Mouse (Mus musculus) kidney, embryonic 14.5 days (tissue): ENCODE data around the gene Cacna2d3. TPM values are rescaled to one million over a fixed set of nuclear protein-coding genes. Genes with fewer than 3 reads are reported as not detected.

Experiments
- ATAC-seq: fragments of 200-750 bp; cut with Nextera tagmentation; 2 replicates; pipeline ENCODE4 v1.8.0; 2017; ENCODE audit warnings: moderate number of reproducible peaks, mild to moderate bottlenecking, moderate TSS enrichment, moderate library complexity; ENCODE audit not compliant: low FRiP score, low TSS enrichment
- H3K27ac ChIP-seq: fragments of 300-500 bp; sonication (generic); 2 replicates; pipeline ENCODE4 v1.5.1; 2014; ENCODE audit warnings: low read depth, mild to moderate bottlenecking, low read length, moderate library complexity, mixed read lengths
- H3K27me3 ChIP-seq: fragments of 300-500 bp; sonication (generic); 2 replicates; pipeline ENCODE4 v1.6.1; 2014; ENCODE audit warnings: mild to moderate bottlenecking, low read length; ENCODE audit not compliant: control insufficient read depth, insufficient read depth
- H3K36me3 ChIP-seq: fragments of 300-500 bp; sonication (generic); 2 replicates; pipeline ENCODE4 v1.6.1; 2014; ENCODE audit warnings: low read length, mixed read lengths; ENCODE audit not compliant: control insufficient read depth, insufficient read depth
- H3K4me1 ChIP-seq: fragments of 300-500 bp; sonication (generic); 2 replicates; pipeline ENCODE4 v1.6.1; 2014; ENCODE audit warnings: low read length, mixed read lengths; ENCODE audit not compliant: control insufficient read depth, insufficient read depth
- H3K4me2 ChIP-seq: fragments of 300-500 bp; sonication (generic); replicated peaks from 2 replicates; pipeline ENCODE4 v1.6.1; 2014; ENCODE audit warnings: low read depth, mild to moderate bottlenecking, low read length
- H3K4me3 ChIP-seq: fragments of 300-500 bp; sonication (generic); 2 replicates; pipeline ENCODE4 v1.5.1; 2014; ENCODE audit warnings: mild to moderate bottlenecking, low read length
- H3K9ac ChIP-seq: fragments of 300-500 bp; sonication (generic); 2 replicates; pipeline ENCODE4 v1.6.1; 2014; ENCODE audit warnings: low read depth, mild to moderate bottlenecking, low read length, moderate library complexity
- H3K9me3 ChIP-seq: fragments of 300-500 bp; sonication (generic); 2 replicates; pipeline ENCODE4 v1.6.1; 2016; ENCODE audit warnings: low read length; ENCODE audit not compliant: control insufficient read depth
- WGBS: fragments of 180-500 bp; shearing (Covaris S2); extraction: QIAGEN DNeasy Blood & Tissue Kit; methylation state at CpG from one replicate; pipeline ENCODE4 v1.1.7; 2014; 5-methylcytosine and 5-hydroxymethylcytosine counted together
- polyA plus RNA-seq: library from polyadenylated mRNA; unstranded; fragments of >200 nt; fragmentation: Nextera tagmentation; extraction: Ambion mirVana; gene quantifications from 2 replicates; pipeline ENCODE4 v1.2.1, GENCODE M21; 2014

Gene Cacna2d3
- polyA plus RNA-seq, 1 experiment from 2014 or later: 3.9 TPM

GRCm38 (mm10) chr14:29030519-29030918 lies 691.1 kb downstream of the Cacna2d3 start:
- WGBS: 72% methylated on average over 9 of the region's 9 CpGs
- no peak overlapping the region for H3K27ac ChIP-seq

GRCm38 (mm10) chr14:29029896-29030420 lies 691.7 kb downstream of the Cacna2d3 start:
- Histone ChIP-seq H3K27ac (no peak overlapping the region), H3K36me3 (no peaks in the 10 kb centered on the region), H3K9me3 (no peaks in the 10 kb centered on the region), H3K27me3 (no peaks in the 10 kb centered on the region), H3K4me1 (no peaks in the 10 kb centered on the region), H3K4me2 (no peak overlapping the region), H3K4me3 (no peak overlapping the region), H3K9ac (no peak overlapping the region)
- ATAC-seq: no peak
- 78% methylated on average over 11 of the region's 11 CpGs for WGBS

More at GRCm38 (mm10) chr14:29030519-29030918, 691.1 kb downstream of the Cacna2d3 start:
- H3K9me3 ChIP-seq: no peaks in the 10 kb centered on the region
- H3K9ac ChIP-seq: no peak overlapping the region
- no peaks in the 10 kb centered on the region for H3K4me1 ChIP-seq
- no peak for ATAC-seq
- H3K27me3 ChIP-seq: no peaks in the 10 kb centered on the region
- no peaks in the 10 kb centered on the region for H3K36me3 ChIP-seq
- H3K4me2 ChIP-seq: no peak overlapping the region
- H3K4me3 ChIP-seq: no peak overlapping the region

GRCm38 (mm10) chr14:29029107-29029469 lies 692.6 kb downstream of the Cacna2d3 start:
- Histone ChIP-seq H3K9ac (no peak overlapping the region), H3K4me3 (no peak overlapping the region), H3K4me1 (no peaks in the 10 kb centered on the region), H3K9me3 (no peaks in the 10 kb centered on the region), H3K27ac (no peak overlapping the region), H3K27me3 (no peaks in the 10 kb centered on the region), H3K36me3 (no peaks in the 10 kb centered on the region), H3K4me2 (no peak overlapping the region)
- WGBS: 87% methylated on average over 2 of the region's 2 CpGs
- ATAC-seq: no peak

- no peak overlapping the region for H3K4me2 ChIP-seq
- no peak overlapping the region for H3K4me3 ChIP-seq
- H3K36me3 ChIP-seq: no peaks in the 10 kb centered on the region
- H3K27ac ChIP-seq: no peak overlapping the region
- no peaks in the 10 kb centered on the region for H3K9me3 ChIP-seq
- no peak overlapping the region for H3K9ac ChIP-seq
- H3K4me1 ChIP-seq: no peaks in the 10 kb centered on the region
- H3K27me3 ChIP-seq: no peaks in the 10 kb centered on the region
- ATAC-seq: no peak
- WGBS: 85% methylated on average over 6 of the region's 6 CpGs
Observed at GRCm38 (mm10) chr14:29028391-29029106, 693.1 kb downstream of the Cacna2d3 start.

- no peaks in the 10 kb centered on the region for H3K36me3 ChIP-seq
- WGBS: 86% methylated on average over 5 of the region's 5 CpGs
- no peak overlapping the region for H3K9ac ChIP-seq
- H3K4me2 ChIP-seq: no peak overlapping the region
- no peaks in the 10 kb centered on the region for H3K4me1 ChIP-seq
- H3K27me3 ChIP-seq: no peaks in the 10 kb centered on the region
- H3K4me3 ChIP-seq: no peak overlapping the region
- no peaks in the 10 kb centered on the region for H3K9me3 ChIP-seq
- no peak for ATAC-seq
- H3K27ac ChIP-seq: no peak overlapping the region
Observed at GRCm38 (mm10) chr14:29027276-29027675, 694.4 kb downstream of the Cacna2d3 start.

- no peak overlapping the region for H3K4me3 ChIP-seq
- H3K27me3 ChIP-seq: no peaks in the 10 kb centered on the region
- no peak overlapping the region for H3K27ac ChIP-seq
- WGBS: 92% methylated on average over 6 of the region's 6 CpGs
- H3K36me3 ChIP-seq: no peaks in the 10 kb centered on the region
- ATAC-seq: no peak
- H3K9me3 ChIP-seq: no peaks in the 10 kb centered on the region
- H3K4me2 ChIP-seq: no peak overlapping the region
- no peak overlapping the region for H3K9ac ChIP-seq
- H3K4me1 ChIP-seq: no peaks in the 10 kb centered on the region
Observed at GRCm38 (mm10) chr14:29025335-29025734, 696.3 kb downstream of the Cacna2d3 start.

- H3K27ac ChIP-seq: no peak overlapping the region
- H3K9me3 ChIP-seq: no peaks in the 10 kb centered on the region
- H3K9ac ChIP-seq: no peak overlapping the region
- no peak for ATAC-seq
- H3K27me3 ChIP-seq: no peaks in the 10 kb centered on the region
- H3K4me2 ChIP-seq: no peak overlapping the region
- 0 out of 2 replicates have a peak, but pooled peaks cover under 1% of the 10 kb centered on the region for H3K4me1 ChIP-seq
- 95% methylated on average over 4 of the region's 4 CpGs for WGBS
- H3K4me3 ChIP-seq: no peak overlapping the region
- no peaks in the 10 kb centered on the region for H3K36me3 ChIP-seq
Observed at GRCm38 (mm10) chr14:29023246-29023645, 698.4 kb downstream of the Cacna2d3 start.

GRCm38 (mm10) chr14:29021295-29021694 lies 700.4 kb downstream of the Cacna2d3 start:
- Histone ChIP-seq H3K4me3 (no peak overlapping the region), H3K27ac (no peak overlapping the region), H3K4me1 (0 out of 2 replicates have a peak, but pooled peaks cover 5% of the 10 kb centered on the region), H3K9ac (no peak overlapping the region), H3K36me3 (no peaks in the 10 kb centered on the region), H3K27me3 (no peaks in the 10 kb centered on the region), H3K4me2 (no peak overlapping the region), H3K9me3 (no peaks in the 10 kb centered on the region)
- no peak for ATAC-seq
- 82% methylated on average over 4 of the region's 4 CpGs for WGBS

- ATAC-seq: no peak
- Histone ChIP-seq H3K4me1 (0 out of 2 replicates have a peak, but pooled peaks cover 8% of the 10 kb centered on the region), H3K27ac (no peak overlapping the region), H3K36me3 (no peaks in the 10 kb centered on the region), H3K9ac (no peak overlapping the region), H3K9me3 (no peaks in the 10 kb centered on the region), H3K4me3 (no peak overlapping the region), H3K27me3 (no peaks in the 10 kb centered on the region), H3K4me2 (no peak overlapping the region)
- 40% methylated on average over 7 of the region's 7 CpGs for WGBS
Observed at GRCm38 (mm10) chr14:29018316-29019000, 703.2 kb downstream of the Cacna2d3 start.
